Mouse (Mus musculus): ENCODE measurements around the gene Slc51a. TPM values are rescaled to one million over a fixed set of nuclear protein-coding genes. Genes with fewer than 3 reads are reported as not detected.

Gene Slc51a
- polyA plus RNA-seq, 1 experiment from 2014 or later = 0.38 TPM

DNA sequence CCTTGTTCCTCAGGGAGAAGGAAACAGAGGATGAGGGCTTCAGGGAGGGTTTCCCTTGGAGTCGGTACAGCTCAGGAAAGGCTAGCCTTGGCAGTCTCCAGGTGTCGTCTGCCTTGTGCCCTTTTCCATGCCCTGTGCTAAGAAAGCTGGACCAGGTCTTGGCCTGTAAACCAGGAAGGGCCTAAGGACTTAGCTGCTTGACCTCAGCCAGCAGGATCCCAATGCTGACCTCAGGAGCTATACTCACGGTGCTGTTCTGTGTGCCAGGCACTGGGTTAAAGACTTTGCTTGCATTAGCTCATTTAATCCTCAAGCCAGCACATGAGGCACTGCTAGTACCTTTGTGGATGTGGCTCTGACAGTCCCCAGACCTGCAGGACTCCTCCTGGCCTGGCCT is 23.7 kb upstream of the Slc51a start:
- Histone ChIP-seq H3K4me1 (ENCODE audit: control insufficient read depth, insufficient read depth, low read length) (0 out of 2 replicates have a peak, but pooled peaks cover 3% of the 10 kb centered on the region), H3K9me3 (ENCODE audit: control insufficient read depth, low read length) (no peaks in the 10 kb centered on the region), H3K27ac (ENCODE audit: low read depth, low read length) (no peak overlapping the region), H3K9ac (ENCODE audit: low read length) (no peak overlapping the region), H3K36me3 (ENCODE audit: control insufficient read depth, insufficient read depth, low read length) (no peaks in the 10 kb centered on the region), H3K27me3 (ENCODE audit: control insufficient read depth, insufficient read depth, low read length) (no peaks in the 10 kb centered on the region), H3K4me3 (ENCODE audit: low read depth, low read length) (no peak overlapping the region), H3K4me2 (ENCODE audit: low read depth) (no peak overlapping the region)
- ATAC-seq (ENCODE audit: insufficient read depth, low FRiP score, low TSS enrichment) = no peak
- WGBS = 78% methylated on average over 3 of the region's 3 CpGs
- DNase-seq (ENCODE audit: low spot score) = no peak

DNA sequence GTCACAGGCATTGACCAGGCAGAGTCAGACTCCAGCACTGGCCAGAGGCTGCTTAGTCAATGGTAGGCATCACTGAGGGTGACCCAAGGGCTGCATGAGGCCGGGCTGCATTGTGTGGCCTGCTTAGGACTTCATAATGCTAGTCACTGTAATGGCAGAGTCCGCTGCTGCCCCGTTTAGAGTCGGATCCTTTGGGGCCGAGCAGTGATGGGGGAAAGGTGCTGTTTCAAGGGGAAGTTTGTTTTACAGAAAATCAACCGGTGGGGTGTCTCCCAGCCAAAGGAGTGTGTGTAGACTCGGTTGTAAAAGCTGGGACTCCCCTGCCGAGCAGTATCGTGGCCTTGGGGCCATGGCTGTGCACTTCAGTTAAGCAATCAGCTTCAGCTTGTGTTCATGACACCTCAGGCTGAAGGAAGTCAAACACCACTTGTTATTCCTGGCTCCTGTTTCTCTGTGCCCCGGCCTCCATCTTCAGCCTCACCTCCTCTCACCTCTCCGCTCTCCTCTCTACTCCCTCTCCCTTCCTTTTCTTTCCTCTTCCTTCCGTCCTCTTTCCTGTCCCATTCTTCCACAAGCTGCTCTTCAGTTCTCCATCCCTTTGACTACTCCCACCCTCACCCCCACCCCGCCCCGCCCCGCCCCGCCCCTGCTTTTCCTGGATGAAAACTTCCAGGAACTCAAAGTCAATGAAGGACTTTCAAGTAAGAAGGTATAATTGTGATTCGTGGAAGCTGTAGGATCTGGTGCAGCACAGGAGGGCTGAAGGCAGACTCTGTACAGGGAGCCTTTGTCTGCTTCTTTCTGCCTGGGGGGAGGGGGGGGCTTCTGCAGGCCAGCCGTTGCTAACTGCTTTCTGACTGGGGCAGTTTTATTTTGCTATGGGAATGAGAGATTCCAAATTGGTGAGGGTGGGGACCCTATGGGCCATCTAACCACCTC is 23.0 kb upstream of the Slc51a start:
- Histone ChIP-seq H3K9me3 (ENCODE audit: control insufficient read depth, low read length) (no peaks in the 10 kb centered on the region), H3K4me2 (ENCODE audit: low read depth) (no peak overlapping the region), H3K4me3 (ENCODE audit: low read depth, low read length) (no peak overlapping the region), H3K36me3 (ENCODE audit: control insufficient read depth, insufficient read depth, low read length) (no peaks in the 10 kb centered on the region), H3K27ac (ENCODE audit: low read depth, low read length) (peak overlapping the region; percentile 17; the same call in 1 of the 2 replicates), H3K4me1 (ENCODE audit: control insufficient read depth, insufficient read depth, low read length) (no peaks in the 10 kb centered on the region), H3K9ac (ENCODE audit: low read length) (no peak overlapping the region), H3K27me3 (ENCODE audit: control insufficient read depth, insufficient read depth, low read length) (no peaks in the 10 kb centered on the region)
- ATAC-seq (ENCODE audit: insufficient read depth, low FRiP score, low TSS enrichment) = no peak
- DNase-seq (ENCODE audit: low spot score) = no peak
- WGBS = 63% methylated on average over 18 of the region's 18 CpGs

DNA sequence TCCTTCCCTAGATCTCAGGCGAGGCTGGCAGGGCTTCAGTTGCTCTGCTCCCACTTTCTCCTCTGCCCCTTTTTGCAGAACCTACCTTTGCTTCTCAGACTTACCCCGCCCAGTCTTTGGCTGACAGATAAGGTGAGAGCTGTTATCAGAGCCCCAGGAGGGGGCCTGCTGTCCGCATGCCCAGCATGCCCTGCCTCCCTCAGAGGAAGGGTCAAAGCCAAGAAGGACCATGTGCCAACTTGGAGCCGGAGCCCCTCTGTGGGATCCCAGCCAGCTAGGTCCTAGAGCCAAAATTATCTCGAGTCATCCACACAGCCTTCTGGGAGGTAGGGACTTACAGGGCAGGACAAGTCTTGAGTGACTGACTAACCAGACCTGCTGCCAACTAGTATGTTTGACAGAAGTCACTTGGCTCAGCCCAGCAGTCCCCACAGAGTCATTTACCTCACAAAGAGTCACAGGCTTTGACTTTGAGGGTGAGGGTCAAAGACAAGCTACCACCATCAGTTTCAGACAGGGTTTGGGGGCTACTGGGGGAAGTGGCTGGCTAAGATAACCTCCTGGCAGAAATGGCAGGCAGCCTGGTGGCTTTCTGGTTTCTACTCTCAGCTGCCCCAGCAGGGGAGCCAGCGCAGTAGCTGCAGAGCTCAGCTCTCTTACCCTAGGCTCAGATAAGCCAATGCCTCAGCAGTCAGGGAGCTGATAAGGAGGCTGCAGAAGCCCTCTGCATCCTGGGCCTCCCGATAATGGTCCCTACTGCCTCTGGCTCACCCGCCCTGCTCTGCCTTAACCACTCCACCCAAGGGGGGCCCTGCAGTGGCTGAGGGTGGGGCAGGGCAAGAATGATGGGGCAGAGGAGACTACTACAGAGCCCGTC is 21.6 kb upstream of the Slc51a start:
- Histone ChIP-seq H3K27ac (ENCODE audit: low read depth, low read length) (no peak overlapping the region), H3K9me3 (ENCODE audit: control insufficient read depth, low read length) (no peaks in the 10 kb centered on the region), H3K4me1 (ENCODE audit: control insufficient read depth, insufficient read depth, low read length) (no peaks in the 10 kb centered on the region), H3K9ac (ENCODE audit: low read length) (no peak overlapping the region), H3K4me3 (ENCODE audit: low read depth, low read length) (no peak overlapping the region), H3K4me2 (ENCODE audit: low read depth) (no peak overlapping the region), H3K27me3 (ENCODE audit: control insufficient read depth, insufficient read depth, low read length) (no peaks in the 10 kb centered on the region), H3K36me3 (ENCODE audit: control insufficient read depth, insufficient read depth, low read length) (no peaks in the 10 kb centered on the region)
- WGBS = 65% methylated on average over 9 of the region's 9 CpGs
- DNase-seq (ENCODE audit: low spot score) (no peak), ATAC-seq (ENCODE audit: insufficient read depth, low FRiP score, low TSS enrichment) (no peak)

DNA sequence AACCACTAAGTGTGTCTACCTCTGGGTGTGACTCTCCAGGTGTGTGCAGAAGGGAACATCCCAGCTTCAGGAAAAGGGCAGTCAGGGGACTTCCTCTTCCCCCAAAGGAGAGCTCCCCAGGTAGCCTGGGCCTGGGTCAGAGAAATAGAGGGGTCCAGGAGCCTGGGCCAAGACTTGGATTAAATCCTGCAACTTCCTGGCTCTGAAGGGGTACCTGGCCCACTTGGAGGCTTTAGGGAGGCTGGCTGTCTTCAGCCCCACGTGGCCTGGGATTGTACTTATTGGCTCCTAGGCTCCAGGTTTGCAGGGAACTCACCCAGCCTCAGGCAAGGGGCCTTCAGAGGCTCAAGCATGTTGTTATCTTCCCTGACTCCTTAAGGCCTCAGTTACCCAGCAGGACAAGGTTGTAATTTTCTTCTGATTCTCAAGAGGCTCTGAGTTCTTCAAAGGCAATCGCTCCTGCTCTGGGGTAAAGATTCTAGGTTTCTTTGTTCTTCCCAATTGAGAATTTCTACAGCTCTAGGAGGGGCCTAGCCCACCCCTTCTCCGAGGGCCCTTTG is 20.9 kb upstream of the Slc51a start:
- Histone ChIP-seq H3K27ac (ENCODE audit: low read depth, low read length) (no peak overlapping the region), H3K4me2 (ENCODE audit: low read depth) (no peak overlapping the region), H3K9me3 (ENCODE audit: control insufficient read depth, low read length) (no peaks in the 10 kb centered on the region), H3K4me3 (ENCODE audit: low read depth, low read length) (no peak overlapping the region), H3K27me3 (ENCODE audit: control insufficient read depth, insufficient read depth, low read length) (no peaks in the 10 kb centered on the region), H3K4me1 (ENCODE audit: control insufficient read depth, insufficient read depth, low read length) (no peaks in the 10 kb centered on the region), H3K9ac (ENCODE audit: low read length) (no peak overlapping the region), H3K36me3 (ENCODE audit: control insufficient read depth, insufficient read depth, low read length) (no peaks in the 10 kb centered on the region)
- ATAC-seq (ENCODE audit: insufficient read depth, low FRiP score, low TSS enrichment) (no peak), DNase-seq (ENCODE audit: low spot score) (no peak)
- 34% methylated on average over 3 of the region's 3 CpGs for WGBS

DNA sequence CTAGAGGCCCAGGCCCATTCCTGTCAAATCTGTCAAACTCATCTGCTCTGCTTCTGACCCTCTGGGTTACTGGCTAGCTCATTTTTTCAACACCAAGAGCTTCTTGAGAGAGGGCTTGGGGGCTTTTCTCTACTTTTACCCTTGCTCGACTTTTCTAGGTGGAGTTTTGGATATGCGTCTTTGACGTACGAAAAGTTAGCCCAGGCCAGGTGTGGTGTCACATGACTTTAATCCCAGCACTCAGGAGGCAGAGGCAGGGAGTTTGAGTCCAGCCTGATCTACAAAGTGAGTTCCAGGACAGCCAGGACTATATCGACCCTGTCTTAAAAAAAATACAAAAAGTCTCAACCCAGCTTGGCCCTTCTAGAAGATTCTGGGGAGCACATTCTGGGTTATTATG is 20.4 kb upstream of the Slc51a start:
- Histone ChIP-seq H3K4me2 (ENCODE audit: low read depth) (no peak overlapping the region), H3K4me3 (ENCODE audit: low read depth, low read length) (no peak overlapping the region), H3K4me1 (ENCODE audit: control insufficient read depth, insufficient read depth, low read length) (no peaks in the 10 kb centered on the region), H3K27ac (ENCODE audit: low read depth, low read length) (no peak overlapping the region), H3K36me3 (ENCODE audit: control insufficient read depth, insufficient read depth, low read length) (no peaks in the 10 kb centered on the region), H3K9ac (ENCODE audit: low read length) (no peak overlapping the region), H3K9me3 (ENCODE audit: control insufficient read depth, low read length) (no peaks in the 10 kb centered on the region), H3K27me3 (ENCODE audit: control insufficient read depth, insufficient read depth, low read length) (no peaks in the 10 kb centered on the region)
- no peak for DNase-seq (ENCODE audit: low spot score)
- ATAC-seq (ENCODE audit: insufficient read depth, low FRiP score, low TSS enrichment) = no peak
- WGBS = 92% methylated on average over 5 of the region's 5 CpGs

DNA sequence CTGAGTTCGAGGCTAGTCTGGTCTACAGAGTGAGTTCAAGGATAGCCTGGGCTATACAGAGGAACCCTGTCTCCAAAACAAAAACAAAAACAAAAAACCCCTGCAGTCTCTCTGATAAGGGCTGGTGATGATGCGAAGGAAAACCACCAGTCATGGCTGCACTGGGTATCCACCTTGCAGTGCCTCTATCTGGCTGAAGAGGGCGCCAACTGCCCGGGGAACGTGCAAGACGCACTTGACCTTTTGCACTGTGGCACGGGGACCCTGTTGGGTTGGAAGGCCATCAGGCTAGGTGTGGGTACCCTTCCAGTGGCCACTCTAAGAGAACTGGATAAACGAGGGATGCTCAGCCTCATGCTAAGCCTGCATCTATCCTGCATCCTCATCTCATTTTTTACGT is 19.7 kb upstream of the Slc51a start:
- no peak overlapping the region for H3K4me3 ChIP-seq (ENCODE audit: low read depth, low read length)
- no peaks in the 10 kb centered on the region for H3K36me3 ChIP-seq (ENCODE audit: control insufficient read depth, insufficient read depth, low read length)

DNA sequence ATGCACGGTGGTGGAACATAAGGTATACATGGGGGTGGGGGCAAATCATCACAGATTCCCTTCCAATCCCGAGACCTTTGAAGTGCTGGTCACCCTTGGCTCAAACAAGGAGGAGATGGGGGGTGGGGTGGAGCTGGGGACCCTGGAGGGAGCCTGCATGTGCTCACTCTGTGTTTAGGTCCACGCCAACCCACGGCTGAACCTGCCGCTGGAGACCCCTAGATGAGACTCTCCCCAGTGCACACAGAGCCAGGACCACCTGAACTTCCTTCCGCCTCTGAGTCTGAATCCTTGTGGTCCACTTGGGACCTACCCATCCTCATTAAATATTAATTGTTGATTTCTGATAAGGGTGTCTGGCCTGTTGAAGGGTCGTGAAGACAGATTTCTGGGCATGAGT is 19.2 kb upstream of the Slc51a start:
- Histone ChIP-seq H3K9me3 (ENCODE audit: control insufficient read depth, low read length) (no peaks in the 10 kb centered on the region), H3K4me3 (ENCODE audit: low read depth, low read length) (no peak overlapping the region), H3K27me3 (ENCODE audit: control insufficient read depth, insufficient read depth, low read length) (no peaks in the 10 kb centered on the region), H3K36me3 (ENCODE audit: control insufficient read depth, insufficient read depth, low read length) (no peaks in the 10 kb centered on the region), H3K9ac (ENCODE audit: low read length) (no peak overlapping the region), H3K4me2 (ENCODE audit: low read depth) (no peak overlapping the region), H3K4me1 (ENCODE audit: control insufficient read depth, insufficient read depth, low read length) (no peaks in the 10 kb centered on the region), H3K27ac (ENCODE audit: low read depth, low read length) (no peak overlapping the region)
- ATAC-seq (ENCODE audit: insufficient read depth, low FRiP score, low TSS enrichment) (no peak), DNase-seq (ENCODE audit: low spot score) (no peak)
- 80% methylated on average over 7 of the region's 7 CpGs for WGBS

More for the DNA sequence above, 19.7 kb upstream of the Slc51a start:
- ATAC-seq (ENCODE audit: insufficient read depth, low FRiP score, low TSS enrichment) (no peak), DNase-seq (ENCODE audit: low spot score) (peak; percentile 69)
- WGBS = 29% methylated on average over 9 of the region's 9 CpGs
- Histone ChIP-seq H3K9ac (ENCODE audit: low read length) (no peak overlapping the region), H3K9me3 (ENCODE audit: control insufficient read depth, low read length) (no peaks in the 10 kb centered on the region), H3K4me2 (ENCODE audit: low read depth) (no peak overlapping the region), H3K27ac (ENCODE audit: low read depth, low read length) (no peak overlapping the region), H3K4me1 (ENCODE audit: control insufficient read depth, insufficient read depth, low read length) (no peaks in the 10 kb centered on the region), H3K27me3 (ENCODE audit: control insufficient read depth, insufficient read depth, low read length) (no peaks in the 10 kb centered on the region)

DNA sequence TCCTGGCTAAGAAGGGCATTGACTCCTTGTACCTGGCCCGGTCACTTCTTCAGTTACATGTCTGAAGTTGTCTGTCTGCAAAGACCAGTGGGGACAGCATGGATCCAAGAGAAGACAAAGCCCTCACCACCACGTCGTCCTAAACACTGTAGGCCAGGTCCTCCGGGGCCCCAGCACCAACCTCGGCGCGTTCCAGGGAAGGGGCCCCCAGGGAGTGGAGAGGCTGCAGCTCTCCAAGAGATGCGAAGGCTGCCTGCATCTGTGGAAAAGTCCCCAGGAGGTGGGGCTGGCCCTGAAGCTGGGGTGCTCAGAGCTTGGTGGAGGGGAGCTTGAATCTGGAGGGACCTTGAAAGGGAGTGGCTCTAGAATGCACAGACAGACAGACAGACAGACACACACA is 18.6 kb upstream of the Slc51a start:
- Histone ChIP-seq H3K36me3 (ENCODE audit: control insufficient read depth, insufficient read depth, low read length) (no peaks in the 10 kb centered on the region), H3K27ac (ENCODE audit: low read depth, low read length) (no peak overlapping the region), H3K4me2 (ENCODE audit: low read depth) (no peak overlapping the region), H3K27me3 (ENCODE audit: control insufficient read depth, insufficient read depth, low read length) (no peaks in the 10 kb centered on the region), H3K9me3 (ENCODE audit: control insufficient read depth, low read length) (no peaks in the 10 kb centered on the region), H3K4me1 (ENCODE audit: control insufficient read depth, insufficient read depth, low read length) (no peaks in the 10 kb centered on the region), H3K9ac (ENCODE audit: low read length) (no peak overlapping the region), H3K4me3 (ENCODE audit: low read depth, low read length) (no peak overlapping the region)
- ATAC-seq (ENCODE audit: insufficient read depth, low FRiP score, low TSS enrichment) (no peak), DNase-seq (ENCODE audit: low spot score) (no peak)
- WGBS = 75% methylated on average over 8 of the region's 8 CpGs

Data from neural tube, embryonic 11.5 days (tissue).